Mouse (Mus musculus) forebrain, embryonic 12.5 days (tissue): ENCODE results near the gene Isoc2b. TPM values are rescaled to one million over a fixed set of nuclear protein-coding genes. Genes with fewer than 3 reads are reported as not detected.
"Not testable (repeated sequence)": the region's sequence is repeated elsewhere in the genome, so short reads cannot be mapped to it uniquely, and the experiment has no call there.

Experiments used
- ATAC-seq: fragments of 200-750 bp; cut with Nextera tagmentation; 2 replicates; pipeline ENCODE4 v1.8.0; 2017; ENCODE audit warnings: moderate TSS enrichment; ENCODE audit not compliant: low FRiP score
- H3K27ac ChIP-seq: fragments of 300-500 bp; sonication (generic); 2 replicates; pipeline ENCODE4 v1.5.1; 2016; ENCODE audit warnings: mild to moderate bottlenecking
- H3K27me3 ChIP-seq: fragments of 300-500 bp; sonication (generic); 2 replicates; pipeline ENCODE4 v1.6.1; 2016; ENCODE audit warnings: mild to moderate bottlenecking
- H3K36me3 ChIP-seq: fragments of 300-500 bp; sonication (generic); replicated peaks from 2 replicates; pipeline ENCODE4 v1.6.1; 2016; ENCODE audit warnings: mild to moderate bottlenecking
- H3K4me1 ChIP-seq: fragments of 300-500 bp; sonication (generic); 2 replicates; pipeline ENCODE4 v1.6.1; 2016
- H3K4me2 ChIP-seq: fragments of 300-500 bp; sonication (generic); 2 replicates; pipeline ENCODE4 v1.6.1; 2016; ENCODE audit warnings: mild to moderate bottlenecking, moderate library complexity
- H3K4me3 ChIP-seq: fragments of 300-500 bp; sonication (generic); replicated peaks from 2 replicates; pipeline ENCODE4 v1.5.1; 2016; ENCODE audit warnings: mild to moderate bottlenecking
- H3K9ac ChIP-seq: fragments of 300-500 bp; sonication (generic); 2 replicates; pipeline ENCODE4 v1.6.1; 2016; ENCODE audit warnings: mild to moderate bottlenecking
- H3K9me3 ChIP-seq: fragments of 300-500 bp; sonication (generic); 2 replicates; pipeline ENCODE4 v1.6.1; 2016
- WGBS: fragments of 180-500 bp; shearing (Covaris S2); methylation state at CpG from one replicate; pipeline ENCODE4 v1.1.7; 2016; 5-methylcytosine and 5-hydroxymethylcytosine counted together
- polyA plus RNA-seq: library from polyadenylated mRNA; unstranded; fragments of >200 nt; fragmentation: Nextera tagmentation; extraction: Ambion mirVana; gene quantifications from 2 replicates; pipeline ENCODE4 v1.2.1, GENCODE M21; 2016

Gene Isoc2b
- polyA plus RNA-seq, 1 experiment from 2014 or later, result 2.1 TPM

DNA sequence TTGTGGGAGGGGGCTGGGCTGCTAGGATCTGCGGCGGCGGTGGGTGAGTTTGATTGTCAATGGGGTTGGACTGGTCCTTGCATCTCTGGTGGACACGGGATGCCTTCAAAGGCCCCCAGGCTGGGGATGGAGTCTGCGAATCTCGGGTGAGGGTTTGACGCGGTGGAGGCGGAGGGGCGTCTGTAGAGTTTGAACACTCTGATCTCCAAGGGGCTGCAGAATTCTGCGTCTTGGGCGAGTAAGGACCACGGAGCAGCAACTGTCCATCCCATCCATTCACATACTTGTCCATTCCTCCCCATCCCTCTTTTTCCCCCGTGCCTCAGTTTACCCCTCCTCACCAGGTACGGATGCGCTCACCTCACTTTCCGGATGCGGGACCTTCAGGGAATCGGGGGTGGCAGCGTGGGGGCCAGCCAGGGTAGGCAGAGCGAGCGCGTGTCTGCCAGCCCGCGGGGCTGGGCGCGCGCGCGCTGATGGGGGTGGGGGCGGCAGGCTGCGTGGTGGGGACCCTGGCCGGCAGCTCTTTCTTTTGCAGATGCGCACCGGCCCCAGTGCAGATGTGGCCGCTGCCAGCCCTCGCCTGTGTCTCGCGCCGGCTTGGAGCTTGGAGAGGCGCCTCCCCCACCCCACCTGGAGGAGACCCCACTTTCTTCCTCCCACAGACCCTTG lies 25.7 kb downstream of the Isoc2b start, which contains the start of gene Shisa7:
TSS of gene Shisa7 (minus strand) at position 452 of the 672 bp plus-strand sequence.
- Histone ChIP-seq H3K27ac (peak within 1 kb of the TSS; percentile 76), H3K9ac (peak within 1 kb of the TSS; percentile 63), H3K4me2 (peak within 1 kb of the TSS; percentile 97), H3K4me3 (peak within 1 kb of the TSS; percentile 54), H3K4me1 (peaks cover 32% of the 10 kb centered on the region), H3K27me3 (peaks cover 43% of the 10 kb centered on the region), H3K9me3 (no peaks in the 10 kb centered on the region), H3K36me3 (no peaks in the 10 kb centered on the region)
- peak; percentile 72 for ATAC-seq
- under 1% methylated on average over 41 of the region's 41 CpGs for WGBS

DNA sequence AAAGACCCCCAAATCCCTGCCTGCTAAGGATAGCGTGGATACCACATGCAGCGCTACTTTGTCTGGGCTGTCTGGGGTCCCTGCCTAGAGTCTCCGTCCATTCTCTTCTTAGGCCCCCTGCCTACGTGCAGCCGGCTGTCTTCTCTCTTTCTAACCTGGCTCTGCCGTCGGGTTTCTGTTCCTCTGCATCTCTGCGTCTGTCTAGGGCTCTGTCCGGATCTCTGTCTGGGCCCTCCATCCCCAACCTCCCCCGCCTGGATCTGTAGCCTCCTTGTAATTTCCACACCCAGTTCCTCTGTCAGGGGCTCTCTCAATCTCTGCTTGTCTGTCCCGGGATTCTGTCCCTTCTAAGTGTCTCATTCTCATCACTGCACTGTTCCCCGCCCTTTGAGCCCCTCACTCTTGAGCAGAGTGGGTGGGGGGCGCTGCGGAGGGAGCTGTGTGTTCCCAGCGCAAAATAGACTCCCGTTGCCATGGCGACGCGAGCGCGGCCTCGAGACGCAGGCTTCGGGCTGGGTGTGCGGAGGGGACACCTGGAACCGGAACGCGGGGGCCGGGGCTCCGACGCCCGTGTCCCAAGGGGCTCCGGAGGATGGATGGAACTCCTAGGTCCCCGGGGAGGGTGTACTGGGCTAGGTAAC lies 26.3 kb downstream of the Isoc2b start:
- peak overlapping the region; percentile 54 for H3K4me3 ChIP-seq
- peaks cover 32% of the 10 kb centered on the region for H3K4me1 ChIP-seq
- ATAC-seq, result peak; percentile 60
- peak overlapping the region; percentile 76 for H3K27ac ChIP-seq
- H3K9ac ChIP-seq, result peak overlapping the region; percentile 63
- peak overlapping the region; percentile 97 for H3K4me2 ChIP-seq
- no peaks in the 10 kb centered on the region for H3K36me3 ChIP-seq
- no peaks in the 10 kb centered on the region for H3K9me3 ChIP-seq
- WGBS, result under 1% methylated on average over 34 of the region's 34 CpGs
- H3K27me3 ChIP-seq, result peaks cover 45% of the 10 kb centered on the region

DNA sequence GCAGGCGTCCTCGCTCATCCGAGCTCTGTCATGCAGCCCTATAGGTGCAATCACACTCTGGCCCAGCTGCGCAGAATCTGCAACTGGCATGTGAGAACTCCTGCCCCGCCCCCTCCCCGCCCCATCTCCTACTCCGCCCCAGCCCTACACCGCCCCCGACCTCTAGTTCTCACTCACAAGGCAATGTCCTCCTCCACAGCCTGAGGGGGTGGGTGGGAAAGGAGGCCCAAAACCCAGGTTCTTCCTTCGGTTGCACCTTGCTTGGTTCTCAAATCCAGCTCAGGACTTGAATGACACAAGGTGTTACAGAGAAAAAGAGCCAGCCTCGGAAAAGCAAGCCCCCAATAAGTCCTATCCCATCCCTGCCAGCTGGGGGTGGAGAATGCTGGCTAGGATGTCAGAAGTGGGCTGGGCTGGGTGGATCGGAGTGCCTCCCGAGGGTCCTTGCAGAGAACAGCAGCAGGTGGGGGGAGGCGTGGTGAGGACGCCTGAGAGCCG lies 27.4 kb downstream of the Isoc2b start:
- Histone ChIP-seq H3K9me3 (no peaks in the 10 kb centered on the region), H3K4me3 (peak overlapping the region; percentile 54), H3K9ac (peak overlapping the region; percentile 63), H3K27me3 (peaks cover 53% of the 10 kb centered on the region), H3K4me1 (peaks cover 33% of the 10 kb centered on the region), H3K27ac (peak overlapping the region; percentile 74), H3K4me2 (peak overlapping the region; percentile 97), H3K36me3 (no peaks in the 10 kb centered on the region)
- peak; percentile 51 for ATAC-seq
- under 1% methylated on average over 16 of the region's 16 CpGs for WGBS

DNA sequence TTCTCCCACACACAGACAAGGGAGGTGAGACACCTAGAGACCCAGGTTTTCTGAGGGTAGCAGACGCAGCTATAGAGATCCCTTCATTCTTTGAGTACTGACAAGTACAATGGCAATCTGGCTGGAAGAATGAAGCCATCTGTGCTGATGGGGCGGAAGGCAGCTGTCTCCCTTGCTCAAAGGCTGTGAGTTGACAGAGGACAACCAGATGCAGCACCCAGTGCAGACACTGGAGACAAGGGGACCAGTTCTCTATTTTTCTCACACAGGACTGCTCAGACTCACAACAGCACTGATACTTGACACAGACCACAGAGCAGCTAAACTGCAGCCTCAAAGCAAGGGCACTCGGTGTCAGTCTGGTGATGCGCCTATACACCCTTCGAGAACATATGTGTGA lies 28.0 kb downstream of the Isoc2b start:
- H3K36me3 ChIP-seq, result no peaks in the 10 kb centered on the region
- peaks cover 58% of the 10 kb centered on the region for H3K27me3 ChIP-seq
- H3K4me2 ChIP-seq, result peak overlapping the region; percentile 97
- H3K9me3 ChIP-seq, result no peaks in the 10 kb centered on the region
- H3K4me3 ChIP-seq, result no peak overlapping the region
- ATAC-seq, result no peak
- H3K9ac ChIP-seq, result peak overlapping the region; percentile 29
- peak overlapping the region; percentile 74 for H3K27ac ChIP-seq
- peaks cover 35% of the 10 kb centered on the region for H3K4me1 ChIP-seq
- WGBS, result 45% methylated on average over 5 of the region's 5 CpGs

DNA sequence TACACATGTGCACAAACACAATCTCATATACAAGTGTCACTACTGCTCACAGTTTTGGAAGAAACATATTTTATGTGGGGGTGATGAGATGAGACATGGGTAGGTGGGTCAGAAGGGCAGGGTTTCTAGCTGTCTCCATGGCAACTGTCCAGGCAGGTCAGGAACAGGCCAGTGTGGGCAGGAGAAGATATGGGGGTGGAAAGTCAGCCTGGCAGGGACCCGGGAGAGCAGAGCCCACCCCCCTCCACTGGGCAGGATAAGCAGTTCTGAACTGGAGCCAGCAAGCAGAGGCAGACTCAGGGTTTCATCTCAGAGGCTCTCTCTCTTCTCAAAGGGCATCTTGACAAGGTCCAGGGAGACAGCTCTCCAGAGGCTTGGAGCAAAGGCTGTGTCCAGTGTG lies 32.4 kb downstream of the Isoc2b start:
- Histone ChIP-seq H3K4me3 (no peak overlapping the region), H3K4me2 (no peak overlapping the region), H3K9ac (no peak overlapping the region), H3K36me3 (no peaks in the 10 kb centered on the region), H3K27ac (no peak overlapping the region), H3K9me3 (no peaks in the 10 kb centered on the region), H3K27me3 (peaks cover 61% of the 10 kb centered on the region), H3K4me1 (peaks cover 22% of the 10 kb centered on the region)
- no peak for ATAC-seq
- 43% methylated on average over 1 of the region's 1 CpGs for WGBS

DNA sequence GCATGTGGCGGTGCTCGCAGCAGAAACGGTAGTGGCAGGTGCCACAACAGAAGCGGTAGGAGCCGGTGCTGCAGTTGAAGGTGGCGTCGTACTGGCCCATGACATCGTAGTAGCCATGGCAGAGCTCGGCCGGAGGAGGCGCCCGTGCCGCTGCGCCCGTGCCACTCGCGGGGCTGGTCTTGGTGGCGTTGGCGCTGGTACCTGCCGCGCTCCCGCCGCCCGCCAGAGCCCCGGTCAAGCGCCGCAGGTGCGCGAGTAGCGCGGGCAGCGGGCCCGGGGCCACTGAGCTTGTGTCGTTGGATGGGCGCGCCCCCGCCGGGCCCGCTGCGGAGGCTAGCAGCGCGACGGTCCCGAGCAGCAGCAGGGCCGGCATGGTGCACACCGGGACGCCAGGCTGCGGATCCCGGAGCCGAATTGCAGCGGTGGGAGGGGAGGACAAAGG lies 33.7 kb downstream of the Isoc2b start:
- Histone ChIP-seq H3K4me2 (peak overlapping the region; percentile 92), H3K9ac (peak overlapping the region; percentile 79), H3K9me3 (no peaks in the 10 kb centered on the region), H3K27ac (peak overlapping the region; percentile 81), H3K36me3 (no peaks in the 10 kb centered on the region), H3K4me3 (peak overlapping the region; percentile 60), H3K4me1 (peaks cover 10% of the 10 kb centered on the region), H3K27me3 (peaks cover 54% of the 10 kb centered on the region)
- under 1% methylated on average over 51 of the region's 51 CpGs for whole genome bisulfite sequencing
- peak; percentile 92 for ATAC-seq

DNA sequence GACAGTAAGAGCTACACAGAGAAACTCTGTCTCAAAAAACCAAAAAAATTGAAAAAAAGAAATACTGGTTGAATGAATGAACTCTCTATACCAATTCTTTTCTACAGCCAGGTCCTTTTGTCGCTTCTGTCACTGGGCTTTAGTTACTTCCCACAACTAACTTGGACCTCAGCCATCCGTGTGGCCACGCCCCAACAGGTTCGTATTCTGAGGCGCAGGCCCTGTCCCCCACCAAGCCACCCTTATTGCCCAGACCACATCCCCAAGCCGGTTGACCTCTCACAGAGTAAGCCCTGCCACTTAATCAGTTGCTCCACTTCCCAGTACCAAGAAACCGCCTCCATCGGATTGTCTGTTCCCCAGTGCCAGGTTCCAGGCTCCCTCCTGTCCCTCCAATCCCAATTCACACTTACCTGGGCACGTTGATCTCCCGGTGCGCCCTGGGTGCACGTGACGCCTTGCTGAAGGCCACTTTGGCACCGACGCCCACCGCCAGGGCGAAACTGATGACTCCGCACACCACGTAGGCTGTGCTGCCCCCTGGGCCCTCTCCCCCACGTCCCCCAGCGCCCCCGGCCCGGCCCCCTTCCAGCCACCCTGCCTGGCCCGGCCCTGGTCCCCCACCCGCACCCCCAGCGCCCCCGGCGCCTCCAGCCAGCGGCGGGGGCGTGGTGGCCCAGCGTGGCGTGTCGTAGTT lies 34.3 kb downstream of the Isoc2b start:
- Histone ChIP-seq H3K27ac (peak overlapping the region; percentile 81), H3K27me3 (peaks cover 60% of the 10 kb centered on the region), H3K4me2 (peak overlapping the region; percentile 92), H3K4me1 (peaks cover 10% of the 10 kb centered on the region), H3K4me3 (peak overlapping the region; percentile 60), H3K36me3 (no peaks in the 10 kb centered on the region), H3K9ac (peak overlapping the region; percentile 79), H3K9me3 (no peaks in the 10 kb centered on the region)
- 6% methylated on average over 34 of the region's 34 CpGs for WGBS
- peak; percentile 51 for ATAC-seq

DNA sequence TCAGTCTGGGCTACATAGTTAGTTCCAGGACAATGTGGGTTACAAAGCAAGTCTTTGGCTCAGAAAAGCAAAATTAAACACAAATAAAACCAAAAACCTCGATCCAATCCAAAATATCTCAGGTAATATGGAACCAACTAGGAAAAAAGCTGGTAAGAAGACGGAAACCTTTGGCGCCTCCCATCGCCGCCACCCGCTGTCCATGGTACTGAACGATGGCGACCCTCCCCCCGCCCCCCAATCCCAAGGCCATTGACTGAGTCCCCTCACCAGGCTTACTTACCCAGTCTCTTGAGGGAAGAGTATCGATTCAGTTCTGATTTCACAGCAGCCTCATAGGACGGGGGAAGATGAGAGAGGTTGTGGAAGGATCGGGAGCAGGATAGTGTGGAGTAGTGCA lies 39.6 kb downstream of the Isoc2b start:
- ATAC-seq, result no peak
- H3K9ac ChIP-seq, result no peak overlapping the region
- no peak overlapping the region for H3K27ac ChIP-seq
- no peaks in the 10 kb centered on the region for H3K9me3 ChIP-seq
- H3K27me3 ChIP-seq, result peaks cover 54% of the 10 kb centered on the region
- WGBS, result 9% methylated on average over 12 of the region's 12 CpGs
- no peak overlapping the region for H3K4me2 ChIP-seq
- H3K4me3 ChIP-seq, result no peak overlapping the region
- peaks cover 6% of the 10 kb centered on the region; the same call in 1 of the 2 replicates for H3K36me3 ChIP-seq
- no peaks in the 10 kb centered on the region for H3K4me1 ChIP-seq

DNA sequence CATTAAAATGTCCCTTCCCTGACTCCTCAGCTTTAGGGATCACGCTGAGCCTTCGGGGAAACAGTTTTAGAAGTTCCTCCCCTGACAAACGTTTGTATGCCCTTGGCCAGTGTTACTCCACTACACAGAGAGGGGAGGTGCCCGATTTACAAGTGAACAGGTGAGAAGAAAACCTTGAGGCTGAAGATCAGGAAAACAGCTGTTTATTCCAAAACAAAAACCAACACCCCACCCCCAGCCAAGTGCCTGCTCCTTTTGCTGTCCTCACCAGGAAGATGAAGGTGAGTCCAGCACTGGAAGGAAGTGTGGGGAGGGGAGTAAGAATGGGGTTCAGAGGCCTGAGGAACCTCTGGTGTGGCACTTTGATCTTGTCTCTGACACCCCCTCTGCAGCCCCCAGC lies 44.7 kb downstream of the Isoc2b start:
- H3K27me3 ChIP-seq, result peaks cover 20% of the 10 kb centered on the region
- no peak overlapping the region for H3K27ac ChIP-seq
- WGBS, result 64% methylated on average over 4 of the region's 4 CpGs
- no peaks in the 10 kb centered on the region for H3K9me3 ChIP-seq
- H3K36me3 ChIP-seq, result peaks cover 6% of the 10 kb centered on the region; the same call in 1 of the 2 replicates
- no peak overlapping the region for H3K9ac ChIP-seq
- H3K4me3 ChIP-seq, result no peak overlapping the region
- no peak overlapping the region for H3K4me2 ChIP-seq
- no peak for ATAC-seq
- H3K4me1 ChIP-seq, result no peaks in the 10 kb centered on the region

DNA sequence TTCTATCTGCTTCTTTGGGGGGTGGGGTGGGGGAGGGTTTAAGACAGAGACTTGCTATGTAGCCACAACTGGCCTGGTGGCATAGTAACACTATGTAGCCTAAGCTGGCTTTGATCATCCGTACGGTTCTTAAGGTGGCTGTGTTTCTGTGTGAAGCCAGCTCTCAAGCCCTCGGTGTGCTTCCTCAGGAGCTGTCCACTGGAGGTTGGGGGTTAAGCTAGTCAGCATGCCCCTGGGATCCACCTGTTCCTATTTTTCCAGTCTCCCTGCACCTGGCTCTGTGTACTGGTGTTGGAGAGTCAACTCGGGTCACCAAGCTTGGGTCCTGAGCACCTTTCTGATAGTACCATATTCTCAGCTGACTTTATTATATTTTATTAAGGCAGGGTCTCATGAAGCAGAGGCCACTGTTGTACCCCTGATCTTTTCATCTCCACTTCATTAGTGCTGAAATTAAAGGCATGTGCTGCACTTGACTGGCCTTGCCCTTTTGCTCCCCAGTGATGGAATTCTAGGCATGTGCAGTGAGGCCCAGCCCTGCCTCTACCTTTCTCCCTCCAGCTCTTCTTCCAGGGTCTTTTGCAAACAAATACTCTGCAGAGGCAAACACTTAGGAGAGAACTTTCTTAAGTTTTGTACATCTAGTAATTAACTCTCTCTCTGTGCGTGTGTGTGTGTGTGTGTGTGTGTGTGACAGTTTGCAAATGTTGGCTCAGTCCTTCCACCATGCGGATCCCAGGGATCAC lies 47.7 kb downstream of the Isoc2b start:
- no peak for ATAC-seq
- 76% methylated on average over 6 of the region's 6 CpGs for WGBS
- Histone ChIP-seq H3K4me1 (no peaks in the 10 kb centered on the region), H3K4me2 (no peak overlapping the region), H3K27ac (no peak overlapping the region), H3K4me3 (no peak overlapping the region), H3K9me3 (no peaks in the 10 kb centered on the region), H3K27me3 (no peaks in the 10 kb centered on the region), H3K36me3 (no peaks in the 10 kb centered on the region), H3K9ac (no peak overlapping the region)

DNA sequence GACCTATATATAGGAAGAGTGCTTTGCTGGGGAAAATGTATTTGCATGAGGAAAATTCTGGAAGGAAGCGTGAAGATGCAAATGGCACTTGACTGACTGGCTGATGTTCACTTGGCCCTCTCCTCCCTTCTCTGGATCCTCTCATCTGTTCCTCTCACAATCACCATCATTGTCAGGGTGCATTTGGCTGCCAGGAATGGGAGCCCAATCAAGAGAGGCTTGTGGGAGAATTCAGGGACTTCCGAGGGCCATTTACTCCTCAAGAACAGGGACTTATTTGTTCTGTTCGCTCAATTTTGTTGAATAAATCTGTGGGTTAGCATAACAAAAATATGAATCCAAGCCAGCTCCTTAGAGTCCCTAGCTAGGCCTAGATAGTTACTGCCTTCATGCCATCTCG lies 48.4 kb downstream of the Isoc2b start:
- Histone ChIP-seq H3K4me2 (no peak overlapping the region), H3K27ac (no peak overlapping the region), H3K9ac (no peak overlapping the region), H3K4me1 (no peaks in the 10 kb centered on the region), H3K36me3 (no peaks in the 10 kb centered on the region), H3K27me3 (no peaks in the 10 kb centered on the region), H3K9me3 (no peaks in the 10 kb centered on the region), H3K4me3 (no peak overlapping the region)
- no peak for ATAC-seq
- WGBS, result 85% methylated on average over 4 of the region's 4 CpGs

DNA sequence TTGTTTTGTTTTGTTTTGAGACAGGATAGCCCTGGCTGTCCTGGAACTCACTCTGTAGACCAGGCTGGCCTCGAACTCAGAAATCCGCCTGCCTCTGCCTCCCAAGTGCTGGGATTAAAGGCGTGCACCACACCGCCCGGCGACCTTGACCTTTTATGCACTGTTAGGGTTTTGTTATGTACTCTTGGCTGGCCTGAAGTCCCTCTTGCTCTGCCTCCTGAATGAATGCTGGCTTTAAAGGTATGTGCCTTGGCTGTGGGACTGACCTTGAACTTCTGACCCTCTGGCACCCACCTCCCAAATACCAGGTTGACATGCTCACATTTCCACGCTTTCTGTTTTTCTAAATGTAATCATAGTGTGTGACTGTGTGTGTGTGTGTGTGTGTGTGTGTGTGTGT lies 49.1 kb downstream of the Isoc2b start:
- H3K4me1 ChIP-seq, H3K36me3 ChIP-seq, H3K9ac ChIP-seq, H3K9me3 ChIP-seq, H3K27ac ChIP-seq, H3K4me2 ChIP-seq, H3K27me3 ChIP-seq, H3K4me3 ChIP-seq, ATAC-seq: not testable (repeated sequence)
- WGBS, result 91% methylated on average over 7 of the region's 7 CpGs
